Mouse (Mus musculus) megakaryocyte, embryonic 14.5 days (primary cell): ENCODE results near the gene Nemf.

ENCODE experiments used
- FLI1 ChIP-seq: IDR thresholded peaks from 2 replicates; pipeline ENCODE4 v1.6.1; 2012; ENCODE audit warnings: low read length, inconsistent platforms, mixed read lengths
- GATA1 ChIP-seq: IDR thresholded peaks from 3 replicates; pipeline ENCODE4 v1.6.1; 2012; ENCODE audit warnings: mixed read lengths, low read length, inconsistent platforms, borderline replicate concordance

- TF ChIP-seq GATA1 (no peak), FLI1 (no peak)
Measured at GRCm38 (mm10) chr12:69365757-69366156, 8.8 kb upstream of the Nemf start.
